Mouse (Mus musculus): ENCODE measurements around the gene Nradd. TPM values are rescaled to one million over a fixed set of nuclear protein-coding genes. Genes with fewer than 3 reads are reported as not detected.

Nradd gene
- total and polyA plus RNA-seq, 2 experiments from 2014 or later = 19.1 to 21.3 TPM

DNA sequence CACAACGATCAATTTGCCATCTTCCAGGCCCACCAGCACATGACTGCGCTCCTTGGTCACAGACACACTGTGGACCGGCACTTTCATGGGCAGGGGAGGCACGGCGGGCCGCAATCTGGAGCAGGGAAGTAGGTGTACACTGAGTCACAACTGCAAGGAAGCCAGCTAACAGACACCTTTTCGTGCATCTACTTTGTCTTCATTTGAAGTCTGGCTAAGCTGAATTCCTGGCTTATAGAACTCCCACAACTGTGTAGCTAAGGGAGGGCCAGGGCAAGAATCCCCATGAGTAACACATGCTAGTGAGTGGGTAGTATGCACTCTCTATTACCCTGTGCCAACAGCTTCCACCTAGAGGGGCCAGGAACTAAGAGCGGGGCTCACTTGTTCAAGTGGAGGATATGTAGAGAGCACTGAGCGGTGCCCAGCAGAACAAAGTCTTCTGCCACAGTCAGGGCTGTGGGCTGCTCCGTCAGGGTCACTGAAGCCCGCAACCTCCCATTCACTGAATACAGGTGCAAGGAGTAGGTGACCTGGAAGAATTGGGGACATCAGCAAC, 1.2 kb upstream of the Nradd start:
- peak; percentile 32 for DNase-seq
- Histone ChIP-seq H3K9me3 (ENCODE audit: low read length) (no peaks in the 10 kb centered on the region), H3K9ac (peak overlapping the region; percentile 66), H3K4me1 (ENCODE audit: insufficient read depth) (peaks cover 4% of the 10 kb centered on the region), H3K4me2 (ENCODE audit: low read depth) (peak overlapping the region; percentile 96), H3K4me3 (ENCODE audit: low read depth, low read length) (peak overlapping the region; percentile 48), H3K36me3 (ENCODE audit: insufficient read depth) (peaks cover 19% of the 10 kb centered on the region), H3K27ac (ENCODE audit: low read depth, low read length) (peak overlapping the region; percentile 77), H3K27me3 (ENCODE audit: insufficient read depth, low read length) (no peaks in the 10 kb centered on the region)
- ATAC-seq = peak; percentile 7; the same call in 1 of the 2 replicates
- no peak for TF ChIP-seq CTCF (IDR thresholded peaks at IDR 0.05; ENCODE audit: low read depth)
- 65% methylated on average over 11 of the region's 11 CpGs for WGBS

DNA sequence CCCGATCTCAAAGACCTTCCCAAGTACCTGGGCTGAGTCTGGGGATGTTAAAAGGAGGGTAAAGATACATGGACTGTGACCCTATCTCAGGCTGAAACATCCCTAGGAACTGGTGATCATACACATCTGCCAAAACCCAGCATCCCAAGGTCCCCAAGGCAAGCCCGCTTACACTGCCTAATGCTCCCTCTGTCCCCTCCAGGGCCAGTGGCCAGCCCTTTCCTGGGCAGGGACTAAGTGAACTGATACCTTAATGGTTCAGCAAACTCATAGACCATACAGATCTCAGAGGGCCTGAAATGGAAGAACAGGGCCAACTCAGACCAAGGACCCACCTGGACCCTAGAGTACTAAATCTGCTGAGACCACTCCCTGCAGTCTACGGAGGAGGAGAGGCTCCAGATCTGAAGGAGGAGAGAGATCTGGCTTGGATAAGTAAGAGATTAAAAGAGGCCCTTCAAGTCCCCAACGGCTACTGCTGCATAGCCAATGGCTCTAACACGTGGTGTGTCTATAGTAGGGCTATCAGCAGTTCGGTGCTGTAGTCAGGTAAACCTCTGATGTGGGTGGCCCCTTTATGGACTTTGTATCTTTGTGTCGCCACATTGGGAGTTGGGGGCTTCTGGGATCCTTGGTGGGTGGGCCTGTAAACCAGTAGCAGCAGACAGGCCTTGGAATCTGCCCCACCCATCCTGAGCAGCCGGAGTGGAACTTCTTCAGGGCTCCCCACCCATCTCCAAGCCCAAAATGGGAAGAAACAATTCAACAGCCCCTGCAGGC, 646 bp downstream of the Nradd start:
- H3K9ac ChIP-seq = peak overlapping the region; percentile 66
- WGBS = 53% methylated on average over 8 of the region's 8 CpGs
- peaks cover 4% of the 10 kb centered on the region for H3K4me1 ChIP-seq (ENCODE audit: insufficient read depth)
- ATAC-seq (no peak), DNase-seq (no peak)
- H3K27me3 ChIP-seq (ENCODE audit: insufficient read depth, low read length) = no peaks in the 10 kb centered on the region
- no peaks in the 10 kb centered on the region for H3K9me3 ChIP-seq (ENCODE audit: low read length)
- peaks cover 32% of the 10 kb centered on the region for H3K36me3 ChIP-seq (ENCODE audit: insufficient read depth)
- H3K4me3 ChIP-seq (ENCODE audit: low read depth, low read length) = peak overlapping the region; percentile 48
- peak overlapping the region; percentile 96 for H3K4me2 ChIP-seq (ENCODE audit: low read depth)
- no peak for TF ChIP-seq CTCF (IDR thresholded peaks at IDR 0.05; ENCODE audit: low read depth)
- H3K27ac ChIP-seq (ENCODE audit: low read depth, low read length) = 0 out of 2 replicates have a peak overlapping the region, but pooled peaks have one; percentile 81

DNA sequence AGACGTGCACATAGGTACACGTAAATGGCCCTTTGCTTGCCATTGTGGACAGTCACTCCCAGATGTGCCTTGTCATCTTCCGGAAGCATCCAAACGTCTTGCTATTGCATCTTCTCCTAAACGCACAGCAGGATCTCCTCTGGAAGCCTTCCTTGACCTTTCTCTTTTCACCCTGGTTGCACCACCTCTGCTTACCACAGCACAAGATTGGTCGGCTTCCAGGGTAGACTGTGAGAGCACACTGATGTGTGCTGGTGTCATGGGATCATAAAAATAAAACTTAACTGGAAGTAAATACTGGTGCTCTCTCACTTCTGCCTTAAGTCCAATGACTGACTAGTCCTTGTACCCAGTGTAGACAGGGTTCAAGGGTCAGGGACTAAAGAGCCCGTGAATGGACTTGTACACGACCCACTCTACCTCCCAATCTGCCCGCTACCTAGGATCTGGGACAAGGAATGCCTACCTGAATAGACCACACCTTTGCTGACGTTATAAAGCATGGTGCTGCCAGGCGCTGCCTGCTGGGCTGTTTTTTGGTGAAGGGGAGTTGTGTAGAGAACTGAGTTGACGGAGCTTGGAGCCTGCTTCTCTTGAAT, 1.5 kb downstream of the Nradd start:
- WGBS = 83% methylated on average over 12 of the region's 12 CpGs
- Histone ChIP-seq H3K4me2 (ENCODE audit: low read depth) (no peak overlapping the region), H3K36me3 (ENCODE audit: insufficient read depth) (peaks cover 36% of the 10 kb centered on the region), H3K4me1 (ENCODE audit: insufficient read depth) (peaks cover 4% of the 10 kb centered on the region), H3K9me3 (ENCODE audit: low read length) (no peaks in the 10 kb centered on the region), H3K27ac (ENCODE audit: low read depth, low read length) (no peak overlapping the region), H3K9ac (no peak overlapping the region), H3K4me3 (ENCODE audit: low read depth, low read length) (no peak overlapping the region), H3K27me3 (ENCODE audit: insufficient read depth, low read length) (no peaks in the 10 kb centered on the region)
- no peak for DNase-seq
- TF ChIP-seq CTCF (IDR thresholded peaks at IDR 0.05; ENCODE audit: low read depth) = no peak
- no peak for ATAC-seq

DNA sequence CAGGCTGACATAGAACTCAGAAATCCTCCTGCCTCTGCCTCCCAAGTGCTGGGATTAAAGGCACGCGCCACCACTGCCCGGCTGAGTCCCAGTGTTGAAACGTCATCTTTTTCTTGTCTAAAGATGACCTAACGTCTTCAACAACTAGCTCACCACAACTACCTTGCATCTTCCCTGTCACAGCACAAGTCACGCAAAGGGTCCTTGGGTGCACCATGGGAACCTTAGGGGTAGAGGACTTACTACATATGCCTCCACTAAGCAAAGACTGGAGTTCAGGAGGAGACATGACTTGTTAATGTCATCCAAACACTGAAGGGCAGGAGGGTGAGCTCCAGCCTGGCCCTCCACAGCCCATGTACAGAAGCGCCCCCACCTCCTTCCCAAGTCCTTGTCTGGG, 3.6 kb downstream of the Nradd start:
- no peak for DNase-seq
- TF ChIP-seq CTCF (IDR thresholded peaks at IDR 0.05; ENCODE audit: low read depth) = no peak
- H3K4me2 ChIP-seq (ENCODE audit: low read depth) = no peak overlapping the region
- WGBS = 95% methylated on average over 7 of the region's 7 CpGs
- no peak for ATAC-seq
- peaks cover 4% of the 10 kb centered on the region for H3K4me1 ChIP-seq (ENCODE audit: insufficient read depth)
- H3K27ac ChIP-seq (ENCODE audit: low read depth, low read length) = no peak overlapping the region
- peaks cover 46% of the 10 kb centered on the region for H3K36me3 ChIP-seq (ENCODE audit: insufficient read depth)
- no peaks in the 10 kb centered on the region for H3K27me3 ChIP-seq (ENCODE audit: insufficient read depth, low read length)
- H3K9ac ChIP-seq = no peak overlapping the region
- H3K9me3 ChIP-seq (ENCODE audit: low read length) = no peaks in the 10 kb centered on the region
- no peak overlapping the region for H3K4me3 ChIP-seq (ENCODE audit: low read depth, low read length)

DNA sequence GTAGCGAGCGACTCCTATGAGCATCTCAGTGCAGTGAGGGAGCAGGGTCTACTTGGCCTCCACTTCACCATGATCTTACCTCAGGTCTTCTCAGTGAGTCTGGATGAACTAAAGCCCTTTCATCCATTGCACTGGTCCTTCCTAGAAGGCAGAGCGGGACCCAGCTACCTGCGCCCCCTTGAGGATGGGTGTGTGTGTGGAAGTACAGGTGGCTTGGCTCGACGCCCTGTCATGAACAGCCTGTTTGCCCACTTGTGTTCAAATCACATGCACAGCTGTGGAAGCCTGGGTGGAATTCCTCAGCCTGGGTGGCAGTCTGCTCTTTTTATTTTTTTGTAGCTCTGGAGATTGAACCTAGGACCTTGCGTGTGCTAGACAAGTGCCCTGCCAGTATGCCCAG, 4.1 kb downstream of the Nradd start:
- peaks cover 51% of the 10 kb centered on the region for H3K36me3 ChIP-seq (ENCODE audit: insufficient read depth)
- ATAC-seq (no peak), DNase-seq (no peak)
- no peak overlapping the region for H3K4me2 ChIP-seq (ENCODE audit: low read depth)
- TF ChIP-seq CTCF (IDR thresholded peaks at IDR 0.05; ENCODE audit: low read depth) = peak; percentile 34
- no peaks in the 10 kb centered on the region for H3K9me3 ChIP-seq (ENCODE audit: low read length)
- H3K9ac ChIP-seq = no peak overlapping the region
- peaks cover 2% of the 10 kb centered on the region for H3K4me1 ChIP-seq (ENCODE audit: insufficient read depth)
- WGBS = 82% methylated on average over 7 of the region's 7 CpGs
- no peak overlapping the region for H3K4me3 ChIP-seq (ENCODE audit: low read depth, low read length)
- H3K27me3 ChIP-seq (ENCODE audit: insufficient read depth, low read length) = no peaks in the 10 kb centered on the region
- H3K27ac ChIP-seq (ENCODE audit: low read depth, low read length) = no peak overlapping the region

DNA sequence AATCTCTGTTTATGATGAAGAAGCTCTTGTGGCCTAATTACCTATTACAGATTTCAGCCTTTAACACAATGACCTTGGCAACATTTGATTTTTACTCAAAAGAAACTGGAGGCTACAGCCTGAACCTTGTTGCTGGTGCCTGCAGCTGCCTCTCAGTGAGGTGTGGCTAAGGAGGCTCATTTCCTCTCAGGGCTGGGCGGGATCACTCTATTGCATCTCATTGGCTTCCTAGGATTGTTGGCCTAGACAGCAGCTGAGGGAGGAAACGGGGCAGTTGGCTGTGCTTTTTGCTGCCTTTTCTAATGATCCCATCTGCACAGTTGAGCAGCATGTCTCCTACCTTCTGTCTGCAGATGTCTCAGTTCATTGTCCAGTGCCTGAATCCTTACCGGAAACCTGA, 7.2 kb downstream of the Nradd start:
- 73% methylated on average over 3 of the region's 3 CpGs for WGBS
- peaks cover 54% of the 10 kb centered on the region for H3K36me3 ChIP-seq (ENCODE audit: insufficient read depth)
- no peaks in the 10 kb centered on the region for H3K27me3 ChIP-seq (ENCODE audit: insufficient read depth, low read length)
- H3K9ac ChIP-seq = no peak overlapping the region
- H3K4me3 ChIP-seq (ENCODE audit: low read depth, low read length) = no peak overlapping the region
- no peak overlapping the region for H3K27ac ChIP-seq (ENCODE audit: low read depth, low read length)
- no peak for TF ChIP-seq CTCF (IDR thresholded peaks at IDR 0.05; ENCODE audit: low read depth)
- no peak overlapping the region for H3K4me2 ChIP-seq (ENCODE audit: low read depth)
- no peaks in the 10 kb centered on the region for H3K4me1 ChIP-seq (ENCODE audit: insufficient read depth)
- H3K9me3 ChIP-seq (ENCODE audit: low read length) = no peaks in the 10 kb centered on the region
- DNase-seq = no peak
- no peak for ATAC-seq

DNA sequence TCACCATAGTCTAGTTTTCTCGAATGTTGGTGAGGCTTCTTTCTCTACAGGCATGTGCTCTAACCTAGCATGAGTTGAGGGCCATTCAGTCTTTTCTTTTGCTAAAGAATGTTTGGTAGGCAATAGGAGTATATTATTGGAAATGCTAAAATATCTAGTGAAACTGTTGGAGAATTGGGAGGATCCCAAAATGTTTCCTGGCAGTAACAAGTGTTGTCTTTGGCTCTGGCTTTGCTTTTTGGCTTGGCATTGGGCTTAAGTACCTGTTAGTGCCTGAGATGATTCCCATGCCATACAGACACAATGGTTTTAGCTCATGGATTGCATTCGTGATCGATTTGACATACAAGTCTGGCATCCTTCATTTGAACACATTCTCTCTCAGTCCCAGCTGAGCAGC, 12.8 kb downstream of the Nradd start:
- Histone ChIP-seq H3K9ac (no peak overlapping the region), H3K27me3 (ENCODE audit: insufficient read depth, low read length) (no peaks in the 10 kb centered on the region), H3K4me2 (ENCODE audit: low read depth) (no peak overlapping the region), H3K9me3 (ENCODE audit: low read length) (no peaks in the 10 kb centered on the region), H3K27ac (ENCODE audit: low read depth, low read length) (no peak overlapping the region), H3K4me1 (ENCODE audit: insufficient read depth) (no peaks in the 10 kb centered on the region), H3K4me3 (ENCODE audit: low read depth, low read length) (no peak overlapping the region), H3K36me3 (ENCODE audit: insufficient read depth) (peaks cover 21% of the 10 kb centered on the region)
- DNase-seq = no peak
- 75% methylated on average over 3 of the region's 3 CpGs for WGBS
- no peak for ATAC-seq
- no peak for TF ChIP-seq CTCF (IDR thresholded peaks at IDR 0.05; ENCODE audit: low read depth)
